Mouse (Mus musculus) CH12.LX (cell line): ENCODE results near the gene Srgap2. TPM values are rescaled to one million over a fixed set of nuclear protein-coding genes. Genes with fewer than 3 reads are reported as not detected.

Experiments
- DNase-seq: peaks from one replicate; pipeline ENCODE4 v3.0.0-alpha.2; 2013; ENCODE audit errors: extremely low read depth
- H3K27ac ChIP-seq: 2 replicates; pipeline ENCODE4 v1.5.1; 2012; ENCODE audit warnings: low read depth, mild to moderate bottlenecking, control low read depth, moderate library complexity; ENCODE audit not compliant: insufficient read depth
- H3K27me3 ChIP-seq: replicated peaks from 2 replicates; pipeline ENCODE3; 2012; ENCODE audit warnings: inconsistent platforms
- H3K36me3 ChIP-seq, 2 experiments: replicated peaks in 1 of 2; 2 replicates each; pipeline versions ENCODE3 to v1.6.1; 2012; ENCODE audit warnings: inconsistent platforms in 1 of 2, low read length in 1 of 2, mild to moderate bottlenecking in 1 of 2, mixed read lengths in 1 of 2, moderate library complexity in 1 of 2; ENCODE audit not compliant: control insufficient read depth in 1 of 2, insufficient read depth in 1 of 2
- H3K4me1 ChIP-seq, 2 experiments: 2 replicates each; pipeline ENCODE4 v1.6.1; 2012; ENCODE audit warnings: inconsistent platforms in 1 of 2, moderate library complexity in 1 of 2; ENCODE audit not compliant: insufficient read depth in 2 of 2, control insufficient read depth in 1 of 2
- H3K4me2 ChIP-seq: 2 replicates; pipeline ENCODE4 v1.6.1; 2012; ENCODE audit warnings: low read depth, mild to moderate bottlenecking, control low read depth; ENCODE audit not compliant: poor library complexity, insufficient read depth, severe bottlenecking
- H3K4me3 ChIP-seq, 3 experiments: fragments of 150-350 bp in 1 of 3; sonication (generic) in 1 of 3; replicated peaks in 1 of 3; 2 replicates each; pipeline versions ENCODE3 to v1.5.1; 2011 to 2012; ENCODE audit warnings: low read depth in 2 of 3, low read length in 2 of 3, mild to moderate bottlenecking in 2 of 3, moderate library complexity in 2 of 3, control low read depth in 1 of 3, improper control_type of control experiment in 1 of 3, inconsistent platforms in 1 of 3, mixed read lengths in 1 of 3; ENCODE audit not compliant: poor library complexity in 1 of 3
- H3K79me2 ChIP-seq: replicated peaks from 2 replicates; pipeline ENCODE4 v1.6.1; 2012; ENCODE audit warnings: mild to moderate bottlenecking, moderate library complexity; ENCODE audit not compliant: control insufficient read depth, poor library complexity, insufficient read depth, severe bottlenecking; ENCODE audit errors: extremely low read depth
- H3K9ac ChIP-seq: 2 replicates; pipeline ENCODE4 v1.6.1; 2012; ENCODE audit warnings: low read depth, mild to moderate bottlenecking, control low read depth, moderate library complexity; ENCODE audit not compliant: insufficient read depth
- H3K9me3 ChIP-seq: replicated peaks from 2 replicates; pipeline ENCODE3; 2012; ENCODE audit warnings: low read length, inconsistent platforms, mixed read lengths
- BHLHE40 ChIP-seq: IDR thresholded peaks from 2 replicates; pipeline ENCODE4 v1.6.1; 2011; ENCODE audit warnings: mild to moderate bottlenecking, low read depth, low read length, improper control_type of control experiment
- CHD1 ChIP-seq: IDR thresholded peaks from 2 replicates; pipeline ENCODE4 v1.6.1; 2012; ENCODE audit warnings: low read depth, low read length, improper control_type of control experiment, inconsistent platforms
- CTCF ChIP-seq, 2 experiments: IDR thresholded peaks in 1 of 2; conservative IDR thresholded peaks in 1 of 2; 2 replicates each; pipeline ENCODE4 v1.5.1; 2011 to 2012; ENCODE audit warnings: low read depth in 2 of 2, low read length in 2 of 2, improper control_type of control experiment in 1 of 2, inconsistent platforms in 1 of 2, mild to moderate bottlenecking in 1 of 2, moderate library complexity in 1 of 2
- E2F4 ChIP-seq: IDR thresholded peaks from 2 replicates; pipeline ENCODE4 v1.6.1; 2011; ENCODE audit warnings: low read depth, low read length, improper control_type of control experiment; ENCODE audit not compliant: insufficient replicate concordance
- ELF1 ChIP-seq: IDR thresholded peaks from 2 replicates; pipeline ENCODE4 v1.6.1; 2014; ENCODE audit warnings: low read depth, mild to moderate bottlenecking, inconsistent platforms, low read length, improper control_type of control experiment
- EP300 ChIP-seq: IDR thresholded peaks from 2 replicates; pipeline ENCODE4 v1.6.1; 2011; ENCODE audit warnings: low read length, improper control_type of control experiment
- ETS1 ChIP-seq: conservative IDR thresholded peaks from 2 replicates; pipeline ENCODE4 v1.6.1; 2012; ENCODE audit warnings: low read depth, mild to moderate bottlenecking, inconsistent platforms, low read length, improper control_type of control experiment, moderate library complexity
- IRF4 ChIP-seq: IDR thresholded peaks from 2 replicates; pipeline ENCODE4 v1.6.1; 2014; ENCODE audit warnings: low read depth, mild to moderate bottlenecking, inconsistent platforms, low read length, improper control_type of control experiment
- JUND ChIP-seq: conservative IDR thresholded peaks from 2 replicates; pipeline ENCODE4 v1.6.1; 2011; ENCODE audit warnings: low read depth, low read length, improper control_type of control experiment
- KAT2A ChIP-seq: IDR thresholded peaks from 2 replicates; pipeline ENCODE4 v1.6.1; 2012; ENCODE audit warnings: low read length, improper control_type of control experiment, inconsistent platforms; ENCODE audit not compliant: insufficient replicate concordance
- MAFK ChIP-seq: IDR thresholded peaks from 2 replicates; pipeline ENCODE4 v1.6.1; 2011; ENCODE audit warnings: low read length, improper control_type of control experiment; ENCODE audit not compliant: insufficient replicate concordance
- MAZ ChIP-seq: IDR thresholded peaks from 2 replicates; pipeline ENCODE4 v1.6.1; 2012; ENCODE audit warnings: low read depth, mild to moderate bottlenecking, inconsistent platforms, low read length, improper control_type of control experiment, moderate library complexity
- MXI1 ChIP-seq: IDR thresholded peaks from 2 replicates; pipeline ENCODE4 v1.6.1; 2011; ENCODE audit warnings: mild to moderate bottlenecking, low read depth, low read length, improper control_type of control experiment
- POLR2A ChIP-seq: IDR thresholded peaks from 2 replicates; pipeline ENCODE4 v1.6.1; 2011; ENCODE audit warnings: low read depth, mild to moderate bottlenecking, improper control_type of control experiment, low read length
- RCOR1 ChIP-seq: conservative IDR thresholded peaks from 2 replicates; pipeline ENCODE4 v1.6.1; 2012; ENCODE audit warnings: low read depth, mild to moderate bottlenecking, inconsistent platforms, low read length, improper control_type of control experiment
- SIN3A ChIP-seq: IDR thresholded peaks from 2 replicates; pipeline ENCODE4 v1.6.1; 2012; ENCODE audit warnings: low read length, improper control_type of control experiment, inconsistent platforms
- SMC3 ChIP-seq: IDR thresholded peaks from 2 replicates; pipeline ENCODE4 v1.6.1; 2011; ENCODE audit warnings: low read depth, low read length, improper control_type of control experiment
- TCF12 ChIP-seq: IDR thresholded peaks from 2 replicates; pipeline ENCODE4 v1.6.1; 2014; ENCODE audit warnings: low read depth, mild to moderate bottlenecking, inconsistent platforms, low read length, improper control_type of control experiment
- USF1 ChIP-seq: IDR thresholded peaks from 2 replicates; pipeline ENCODE4 v1.6.1; 2014; ENCODE audit warnings: low read depth, mild to moderate bottlenecking, inconsistent platforms, low read length, improper control_type of control experiment
- ZKSCAN1 ChIP-seq: IDR thresholded peaks from 2 replicates; pipeline ENCODE4 v1.6.1; 2012; ENCODE audit warnings: low read depth, inconsistent platforms, low read length, improper control_type of control experiment, borderline replicate concordance
- ZNF384 ChIP-seq: IDR thresholded peaks from 2 replicates; pipeline ENCODE4 v1.6.1; 2012; ENCODE audit warnings: low read depth, low read length, improper control_type of control experiment, inconsistent platforms
- dilution Hi-C: fragments of 300-500 bp; cut with MboI; formaldehyde crosslinking; loops from 2 replicates; pipeline ENCODE4 v1.14.3; 2020; ENCODE audit warnings: low sequenced_read_pairs; ENCODE audit not compliant: extremely low pct_unique_long_range_greater_than_20kb, extremely low pct_ligation_motif_present
- in situ Hi-C: fragments of 300-500 bp; cut with MboI; formaldehyde crosslinking; loops from 3 replicates; pipeline ENCODE4 v1.14.3; 2019; ENCODE audit warnings: low sequenced_read_pairs, low pct_ligation_motif_present, low pct_unique_long_range_greater_than_20kb, mixed read lengths
- polyA plus RNA-seq: library from polyadenylated mRNA; unstranded; fragments of >175 nt; gene quantifications from 2 replicates; pipeline ENCODE4 v1.2.1, GENCODE M21; 2012; ENCODE audit warnings: low read depth; ENCODE audit not compliant: insufficient read length
- total RNA-seq, 2 experiments: library from RNA; depleted of rRNA; stranded (reverse); fragments of 300-350 nt in 1 of 2; fragments of >200 nt in 1 of 2; gene quantifications; 2 replicates each; pipeline ENCODE4 v1.2.3; 2012 to 2014

Gene Srgap2
- total and polyA plus RNA-seq, 3 experiments = 9.7 to 28.1 (median 26.8) TPM

DNA sequence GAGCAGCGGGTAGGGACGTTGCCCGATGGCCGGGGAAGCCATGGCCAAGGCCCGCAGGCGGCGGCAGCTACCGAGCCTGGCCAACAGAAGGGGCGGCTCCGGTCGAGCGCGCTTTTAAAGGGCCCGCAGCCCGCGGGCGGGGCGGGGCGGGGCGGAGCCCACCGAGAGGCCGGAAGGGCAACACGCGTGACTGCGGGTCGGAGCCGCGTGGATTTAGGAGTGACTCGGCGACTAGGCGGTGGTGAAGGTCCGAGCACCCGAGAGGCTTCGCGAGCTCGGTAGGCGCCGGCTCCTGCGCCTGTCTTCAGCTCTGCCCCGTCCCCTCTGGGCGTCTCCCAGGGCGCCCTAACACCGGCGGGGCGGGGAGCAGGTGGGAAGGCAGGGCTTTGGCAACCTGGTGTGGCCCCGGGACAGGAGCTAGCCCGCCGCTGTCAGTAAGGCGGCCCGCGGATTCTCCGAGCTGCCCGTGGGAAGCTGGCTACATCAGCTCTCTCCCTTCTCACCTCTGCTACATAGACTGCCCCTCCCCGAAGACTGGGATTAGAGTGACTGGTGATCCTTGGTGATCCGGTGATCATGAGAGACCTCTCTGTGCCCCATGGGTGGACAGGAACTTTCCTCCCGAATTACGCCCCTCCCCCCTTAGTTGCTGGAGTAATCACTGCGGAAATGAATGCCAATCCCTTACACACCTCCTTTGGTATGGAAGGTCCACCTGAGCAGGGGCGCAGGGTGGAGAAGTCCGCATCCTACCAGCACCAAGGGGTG lies 281.9 kb downstream of the Srgap2 start, which contains the start of gene Rassf5:
Gene Rassf5, minus strand, starts transcription at position 170 of the 768 bp plus-strand sequence.
- peaks cover 34% of the 10 kb centered on the region for H3K27me3 ChIP-seq
- DNase-seq = no peak
- no peaks in the 10 kb centered on the region for H3K36me3 ChIP-seq
- H3K27ac ChIP-seq = no peak within 1 kb of the TSS
- in situ Hi-C loops (no loop called here), dilution Hi-C loops (no loop called here)
- H3K4me2 ChIP-seq = peak within 1 kb of the TSS; percentile 91
- H3K9me3 ChIP-seq = peaks cover 2% of the 10 kb centered on the region
- no peaks in the 10 kb centered on the region for H3K79me2 ChIP-seq
- H3K9ac ChIP-seq = peak within 1 kb of the TSS; percentile 12
- TF ChIP-seq IRF4 = 0 out of 2 replicates have a peak, but pooled peaks have one; percentile 10
- no peak for TF ChIP-seq CHD1
- TF ChIP-seq ZNF384 = no peak
- TF ChIP-seq KAT2A = no peak
- no peak for TF ChIP-seq EP300
- TF ChIP-seq TCF12 = no peak; the same call in 1 of the 2 replicates
- 0 out of 2 replicates have a peak, but pooled peaks have one; percentile 21 for TF ChIP-seq MAZ
- peak; percentile 58; the same call in 1 of the 2 replicates for TF ChIP-seq MXI1
- no peak for TF ChIP-seq RCOR1
- TF ChIP-seq ETS1 = no peak
- TF ChIP-seq ELF1 = peak; percentile 42; the same call in 1 of the 2 replicates
- TF ChIP-seq CTCF (conservative IDR thresholded peaks at IDR 0.05 in 1 of 2, IDR thresholded peaks at IDR 0.05 in 1 of 2; ENCODE audit: low read depth in 2 of 2, low read length in 2 of 2) = no peak
- TF ChIP-seq MAFK = no peak
- TF ChIP-seq BHLHE40 = peak; percentile 39; the same call in 1 of the 2 replicates
- no peak for TF ChIP-seq SIN3A
- no peak for TF ChIP-seq ZKSCAN1
- TF ChIP-seq E2F4 = no peak
- TF ChIP-seq SMC3 = no peak
- peak within 1 kb of the TSS; percentile 30 to 66 (median 48) for H3K4me3 ChIP-seq
- H3K4me1 ChIP-seq = peaks cover 5 to 19% of the 10 kb centered on the region in 2 experiments

DNA sequence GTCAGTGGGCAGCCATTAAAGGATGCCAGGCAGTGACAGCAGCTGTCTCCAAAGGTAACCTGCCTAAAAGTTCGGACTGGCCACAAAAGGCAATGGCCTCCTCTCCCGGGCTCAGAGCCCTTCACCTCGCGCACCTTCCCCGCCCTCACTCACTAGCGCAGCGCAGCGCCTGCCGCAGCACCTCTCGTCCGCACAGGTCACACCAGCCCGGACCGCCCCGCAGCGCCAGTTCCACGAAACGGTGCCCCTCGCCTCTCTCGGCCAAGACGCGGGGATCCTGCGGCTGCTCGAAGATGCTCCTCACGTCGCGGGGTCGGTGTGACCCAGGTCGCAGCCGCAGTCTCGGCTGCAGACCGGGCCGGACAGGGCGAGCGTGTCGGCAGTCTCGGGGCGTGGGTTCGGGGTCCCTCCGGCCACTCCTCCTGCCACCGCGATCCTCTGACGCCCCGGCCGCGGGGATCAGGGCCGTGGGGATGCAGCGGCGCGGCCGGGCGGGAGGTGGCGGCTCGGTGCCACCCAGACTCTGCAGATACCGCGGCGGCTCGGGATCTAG lies 282.5 kb downstream of the Srgap2 start:
- dilution Hi-C loops = no loop called here
- peak overlapping the region in 2 of 3 experiments; percentile 48 to 66 for H3K4me3 ChIP-seq
- H3K4me2 ChIP-seq = peak overlapping the region; percentile 91; the same call in 1 of the 2 replicates
- no peak overlapping the region for H3K9ac ChIP-seq
- in situ Hi-C loops = no loop called here
- H3K79me2 ChIP-seq = no peaks in the 10 kb centered on the region
- peaks cover 5 to 19% of the 10 kb centered on the region in 2 experiments for H3K4me1 ChIP-seq
- no peak overlapping the region for H3K27ac ChIP-seq
- H3K36me3 ChIP-seq = no peaks in the 10 kb centered on the region
- no peak for DNase-seq
- no peak for TF ChIP-seq USF1
- TF ChIP-seq KAT2A = no peak
- no peak for TF ChIP-seq MAFK
- no peak for TF ChIP-seq JUND
- no peak for TF ChIP-seq BHLHE40
- TF ChIP-seq POLR2A = no peak
- H3K27me3 ChIP-seq = peaks cover 34% of the 10 kb centered on the region
- peaks cover 2% of the 10 kb centered on the region for H3K9me3 ChIP-seq
